ENCODE assay signal across 13 mouse cellular contexts in genomic region chr19:16875631-16876457, GRCm38 (mm10). TPM values are rescaled to one million over a fixed set of nuclear protein-coding genes. Genes with fewer than 3 reads are reported as not detected.
DNase-seq lines count a peak whose midpoint lies in the region; ATAC-seq lines count a peak whose summit lies in the region.
"Had no signal": no experiment of that assay in that cellular context is flagged by ENCODE, and none has a peak within 500 bp of the region (broad histone marks: within the 10 kb centered on the region; RNA-seq: fewer than 3 reads in every experiment).

No protein-coding gene starts in this region.

- no peaks in the 10 kb centered on the region for H3K36me3 ChIP-seq in heart, embryonic 10.5 days
- H3K36me3 ChIP-seq in hindbrain, embryonic 14.5 days (replicated peaks; ENCODE audit: control insufficient read depth, insufficient read depth) = no peaks in the 10 kb centered on the region
- H3K36me3 ChIP-seq: liver, embryonic 13.5 days had no signal

- ATAC-seq in hindbrain, embryonic 14.5 days (ENCODE audit: low FRiP score) = no peak
- ATAC-seq in megakaryocyte-erythroid progenitor cell, adult 5-6 weeks (replicated peaks; ENCODE audit: low FRiP score, low TSS enrichment, poor library complexity, severe bottlenecking) = no peak

- WGBS in heart, embryonic 10.5 days = under 1% methylated on average over 34 of the region's 34 CpGs
- 1% methylated on average over 34 of the region's 34 CpGs for WGBS in hindbrain, embryonic 14.5 days

- intact Hi-C loops in gastrocnemius, postnatal 14 days (cut with DNase I; ENCODE audit: low total_unique reads) = no loop called here

- peak overlapping the region; percentile 9 for H3K4me2 ChIP-seq in hindbrain, embryonic 14.5 days (replicated peaks)
- H3K4me2 ChIP-seq: liver, embryonic 13.5 days had no signal

- H3K9ac ChIP-seq in hindbrain, embryonic 14.5 days = no peak overlapping the region
- H3K9ac ChIP-seq: liver, embryonic 13.5 days had no signal

- peaks cover 100% of the 10 kb centered on the region for H3K27me3 ChIP-seq in heart, embryonic 10.5 days (ENCODE audit: insufficient read depth, poor library complexity, severe bottlenecking)
- peaks cover 96% of the 10 kb centered on the region for H3K27me3 ChIP-seq in hindbrain, embryonic 14.5 days (ENCODE audit: control insufficient read depth, insufficient read depth, low read length)

- no peak overlapping the region for H3K27ac ChIP-seq in heart, embryonic 10.5 days
- H3K27ac ChIP-seq in hindbrain, embryonic 14.5 days = no peak overlapping the region
- H3K27ac ChIP-seq: liver, embryonic 13.5 days; stomach, postnatal 0 days had no signal

- DNase-seq in heart, embryonic 10.5 days (ENCODE audit: low spot score) = no peak
- DNase-seq in heart, adult 8-10 months (ENCODE audit: low spot score) = no peak
- DNase-seq in right cerebral cortex, postnatal 25 days = peak; percentile 8
- DNase-seq in right cerebral cortex, adult 2 months (ENCODE audit: low spot score in 2 of 2) = no peak
- peak; percentile 26 for DNase-seq in hindbrain, embryonic 14.5 days (ENCODE audit: low spot score)
- no peak for DNase-seq in layer of hippocampus, postnatal 36 days
- no peak for DNase-seq in gastrocnemius, postnatal 14 days
- DNase-seq: liver, embryonic 13.5 days; right cerebral cortex, postnatal 14 days had no signal

- peak overlapping the region; percentile 43 for H3K4me3 ChIP-seq in heart, embryonic 10.5 days
- peak overlapping the region; percentile 12; the same call in 1 of the 2 replicates for H3K4me3 ChIP-seq in hindbrain, embryonic 14.5 days (replicated peaks; ENCODE audit: low read length)
- H3K4me3 ChIP-seq: myocyte had no signal

- no peaks in the 10 kb centered on the region for H3K9me3 ChIP-seq in heart, embryonic 10.5 days
- H3K9me3 ChIP-seq in hindbrain, embryonic 14.5 days (ENCODE audit: control insufficient read depth, low read length) = no peaks in the 10 kb centered on the region
- H3K9me3 ChIP-seq: liver, embryonic 13.5 days had no signal

- peaks cover 38% of the 10 kb centered on the region for H3K4me1 ChIP-seq in heart, embryonic 10.5 days
- H3K4me1 ChIP-seq in hindbrain, embryonic 14.5 days (replicated peaks; ENCODE audit: control insufficient read depth, insufficient read depth, low read length) = peaks cover 22% of the 10 kb centered on the region

RNA-seq across cellular contexts. Expression of gene Foxb2, which starts 2.2 kb away (rescaled TPM):
- not detected in 2 replicates for polyA plus RNA-seq in heart, embryonic 10.5 days (2016; fragmentation: Nextera tagmentation; extraction: Ambion mirVana)
- total RNA-seq in heart, adult 8-10 months (2022) = not detected
- polyA plus RNA-seq in hindbrain, embryonic 14.5 days (2014; fragmentation: Nextera tagmentation; extraction: Ambion mirVana) = 0.60 and 0.82 TPM in 2 replicates
- not detected in 2 replicates for total RNA-seq in megakaryocyte-erythroid progenitor cell, adult 5-6 weeks (2014; fragmentation: Nextera tagmentation)
- not detected in 2 replicates for total RNA-seq in megakaryocyte-erythroid progenitor cell, adult 5-6 weeks (2017)
- not detected for total RNA-seq in layer of hippocampus, postnatal 36 days (2021)
- not detected for total RNA-seq in gastrocnemius, postnatal 14 days (2021)
- total RNA-seq: layer of hippocampus, adult 18-20 months had no signal
- polyA plus RNA-seq: liver, embryonic 13.5 days; myocyte; stomach, postnatal 0 days had no signal

Comparison
In these comparisons a context has a peak if more than half of its experiments do, and no peak if none do; other contexts are left out.
1. DNase-seq: peak in right cerebral cortex, postnatal 25 days (single experiment) and hindbrain, embryonic 14.5 days (single experiment); none in heart, embryonic 10.5 days (single experiment), heart, adult 8-10 months (single experiment), right cerebral cortex, adult 2 months (0 of 2), layer of hippocampus, postnatal 36 days (0 of 2) and gastrocnemius, postnatal 14 days (single experiment).